Mouse (Mus musculus): ENCODE measurements around the gene 4930432M17Rik. TPM values are rescaled to one million over a fixed set of nuclear protein-coding genes. Genes with fewer than 3 reads are reported as not detected.

4930432M17Rik gene
- polyA plus RNA-seq, 1 experiment from 2014 or later = not detected

- H3K4me2 ChIP-seq (ENCODE audit: low read depth, low read length, severe bottlenecking) = no peak overlapping the region
- H3K4me1 ChIP-seq (replicated peaks; ENCODE audit: control insufficient read depth, insufficient read depth, low read length) = no peaks in the 10 kb centered on the region
- no peak overlapping the region for H3K9ac ChIP-seq (ENCODE audit: low read length)
- ATAC-seq (replicated peaks; ENCODE audit: low FRiP score) = no peak
- DNase-seq (ENCODE audit: low spot score) = no peak
- H3K27ac ChIP-seq (ENCODE audit: low read depth, low read length) = no peak overlapping the region
- H3K9me3 ChIP-seq (ENCODE audit: control insufficient read depth, low read length) = no peaks in the 10 kb centered on the region
- no peak overlapping the region for H3K4me3 ChIP-seq (ENCODE audit: low read depth, low read length)
- H3K36me3 ChIP-seq (ENCODE audit: control insufficient read depth, insufficient read depth, low read length) = no peaks in the 10 kb centered on the region
- no peaks in the 10 kb centered on the region for H3K27me3 ChIP-seq (ENCODE audit: control insufficient read depth, insufficient read depth, low read length)
- WGBS = 72% methylated on average over 3 of the region's 3 CpGs
Observed at GRCm38 (mm10) chr3:121651710-121652109, 18.9 kb upstream of the 4930432M17Rik start.

GRCm38 (mm10) chr3:121652186-121652585, 18.4 kb upstream of the 4930432M17Rik start:
- Histone ChIP-seq H3K4me1 (replicated peaks; ENCODE audit: control insufficient read depth, insufficient read depth, low read length) (no peaks in the 10 kb centered on the region), H3K9ac (ENCODE audit: low read length) (no peak overlapping the region), H3K4me3 (ENCODE audit: low read depth, low read length) (no peak overlapping the region), H3K27me3 (ENCODE audit: control insufficient read depth, insufficient read depth, low read length) (no peaks in the 10 kb centered on the region), H3K9me3 (ENCODE audit: control insufficient read depth, low read length) (no peaks in the 10 kb centered on the region), H3K36me3 (ENCODE audit: control insufficient read depth, insufficient read depth, low read length) (no peaks in the 10 kb centered on the region), H3K27ac (ENCODE audit: low read depth, low read length) (no peak overlapping the region), H3K4me2 (ENCODE audit: low read depth, low read length, severe bottlenecking) (no peak overlapping the region)
- DNase-seq (ENCODE audit: low spot score) (no peak), ATAC-seq (replicated peaks; ENCODE audit: low FRiP score) (no peak)
- WGBS = 83% methylated on average over 1 of the region's 1 CpGs

GRCm38 (mm10) chr3:121656922-121657321, 13.6 kb upstream of the 4930432M17Rik start:
- no peak overlapping the region for H3K4me3 ChIP-seq (ENCODE audit: low read depth, low read length)
- 96% methylated on average over 4 of the region's 4 CpGs for WGBS
- no peaks in the 10 kb centered on the region for H3K36me3 ChIP-seq (ENCODE audit: control insufficient read depth, insufficient read depth, low read length)
- H3K9ac ChIP-seq (ENCODE audit: low read length) = no peak overlapping the region
- no peak overlapping the region for H3K4me2 ChIP-seq (ENCODE audit: low read depth, low read length, severe bottlenecking)
- H3K27ac ChIP-seq (ENCODE audit: low read depth, low read length) = no peak overlapping the region
- no peaks in the 10 kb centered on the region for H3K27me3 ChIP-seq (ENCODE audit: control insufficient read depth, insufficient read depth, low read length)
- H3K4me1 ChIP-seq (replicated peaks; ENCODE audit: control insufficient read depth, insufficient read depth, low read length) = no peaks in the 10 kb centered on the region
- DNase-seq (ENCODE audit: low spot score) (no peak), ATAC-seq (replicated peaks; ENCODE audit: low FRiP score) (no peak)
- no peaks in the 10 kb centered on the region for H3K9me3 ChIP-seq (ENCODE audit: control insufficient read depth, low read length)

GRCm38 (mm10) chr3:121662705-121663469, 7.7 kb upstream of the 4930432M17Rik start:
- H3K27ac ChIP-seq (ENCODE audit: low read depth, low read length) = no peak overlapping the region
- no peaks in the 10 kb centered on the region for H3K4me1 ChIP-seq (replicated peaks; ENCODE audit: control insufficient read depth, insufficient read depth, low read length)
- no peaks in the 10 kb centered on the region for H3K27me3 ChIP-seq (ENCODE audit: control insufficient read depth, insufficient read depth, low read length)
- ATAC-seq (replicated peaks; ENCODE audit: low FRiP score) (no peak), DNase-seq (ENCODE audit: low spot score) (no peak)
- H3K9me3 ChIP-seq (ENCODE audit: control insufficient read depth, low read length) = no peaks in the 10 kb centered on the region
- no peaks in the 10 kb centered on the region for H3K36me3 ChIP-seq (ENCODE audit: control insufficient read depth, insufficient read depth, low read length)
- H3K9ac ChIP-seq (ENCODE audit: low read length) = no peak overlapping the region
- H3K4me2 ChIP-seq (ENCODE audit: low read depth, low read length, severe bottlenecking) = no peak overlapping the region
- WGBS = 54% methylated on average over 4 of the region's 4 CpGs
- H3K4me3 ChIP-seq (ENCODE audit: low read depth, low read length) = no peak overlapping the region

GRCm38 (mm10) chr3:121663470-121663847, 7.1 kb upstream of the 4930432M17Rik start:
- Histone ChIP-seq H3K27ac (ENCODE audit: low read depth, low read length) (no peak overlapping the region), H3K4me1 (replicated peaks; ENCODE audit: control insufficient read depth, insufficient read depth, low read length) (no peaks in the 10 kb centered on the region)
- 96% methylated on average over 9 of the region's 9 CpGs for WGBS

DNA sequence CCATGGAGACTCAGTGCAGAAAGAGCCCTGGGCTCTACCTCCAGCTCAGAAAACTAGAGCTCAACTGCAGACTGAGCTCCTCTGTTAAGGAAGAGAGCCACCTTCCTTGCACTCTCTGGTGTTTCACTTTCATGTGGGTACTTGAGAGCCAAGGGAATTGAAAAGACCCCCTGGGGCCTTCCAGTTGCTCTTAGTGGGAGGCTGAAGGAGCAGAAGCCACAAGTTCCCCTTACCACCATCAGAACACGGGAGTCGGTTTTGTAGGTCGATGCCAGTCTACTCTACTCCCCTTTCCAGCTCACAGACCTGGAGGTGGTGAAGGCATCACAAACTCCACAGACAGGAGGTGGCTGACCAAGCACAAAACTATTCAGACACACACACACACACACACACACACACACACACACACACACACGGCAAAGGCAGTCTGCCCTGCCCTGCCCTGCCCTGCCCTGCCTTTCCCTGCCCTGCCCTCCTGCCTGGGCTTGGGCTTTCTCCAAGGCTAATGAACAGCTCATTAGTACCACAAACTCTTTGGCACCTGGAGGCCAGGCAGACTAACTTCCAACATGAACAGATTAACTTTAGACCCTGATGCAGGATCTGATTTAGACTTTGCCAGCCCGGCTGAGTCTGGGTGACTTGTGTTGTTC, 1.7 kb downstream of the 4930432M17Rik start:
- no peak overlapping the region for H3K4me2 ChIP-seq (ENCODE audit: low read depth, low read length, severe bottlenecking)
- no peak overlapping the region for H3K9ac ChIP-seq (ENCODE audit: low read length)
- DNase-seq (ENCODE audit: low spot score) = no peak
- no peaks in the 10 kb centered on the region for H3K9me3 ChIP-seq (ENCODE audit: control insufficient read depth, low read length)
- WGBS = 86% methylated on average over 5 of the region's 5 CpGs
- no peaks in the 10 kb centered on the region for H3K4me1 ChIP-seq (replicated peaks; ENCODE audit: control insufficient read depth, insufficient read depth, low read length)
- no peak for ATAC-seq (replicated peaks; ENCODE audit: low FRiP score)
- H3K27me3 ChIP-seq (ENCODE audit: control insufficient read depth, insufficient read depth, low read length) = no peaks in the 10 kb centered on the region
- H3K36me3 ChIP-seq (ENCODE audit: control insufficient read depth, insufficient read depth, low read length) = no peaks in the 10 kb centered on the region
- no peak overlapping the region for H3K27ac ChIP-seq (ENCODE audit: low read depth, low read length)
- no peak overlapping the region for H3K4me3 ChIP-seq (ENCODE audit: low read depth, low read length)

More at GRCm38 (mm10) chr3:121663470-121663847, 7.1 kb upstream of the 4930432M17Rik start:
- no peak overlapping the region for H3K9ac ChIP-seq (ENCODE audit: low read length)
- DNase-seq (ENCODE audit: low spot score) = peak; percentile 26
- no peak for ATAC-seq (replicated peaks; ENCODE audit: low FRiP score)
- no peaks in the 10 kb centered on the region for H3K36me3 ChIP-seq (ENCODE audit: control insufficient read depth, insufficient read depth, low read length)
- no peak overlapping the region for H3K4me3 ChIP-seq (ENCODE audit: low read depth, low read length)
- H3K27me3 ChIP-seq (ENCODE audit: control insufficient read depth, insufficient read depth, low read length) = no peaks in the 10 kb centered on the region
- no peak overlapping the region for H3K4me2 ChIP-seq (ENCODE audit: low read depth, low read length, severe bottlenecking)
- no peaks in the 10 kb centered on the region for H3K9me3 ChIP-seq (ENCODE audit: control insufficient read depth, low read length)

DNA sequence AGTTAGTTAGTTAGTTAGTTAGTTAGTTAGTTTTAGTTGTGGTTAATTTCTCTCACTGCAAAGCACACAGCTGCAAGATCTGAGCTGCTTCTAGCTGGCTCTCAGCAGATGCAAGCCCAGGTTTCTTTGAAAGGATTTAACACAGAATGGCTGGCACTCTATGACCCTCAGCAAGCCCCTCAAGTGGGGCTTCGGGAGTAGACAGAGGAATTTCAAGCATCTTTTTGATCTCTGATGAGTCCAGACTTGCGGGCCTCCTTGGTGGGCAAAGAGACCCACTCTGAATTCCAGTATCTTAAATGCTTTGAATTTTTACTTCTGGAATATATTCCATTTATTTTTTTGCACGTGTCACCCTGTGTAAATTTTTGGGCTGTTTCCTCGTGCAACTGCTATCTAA, 8.4 kb downstream of the 4930432M17Rik start:
- Histone ChIP-seq H3K4me3 (ENCODE audit: low read depth, low read length) (no peak overlapping the region), H3K9ac (ENCODE audit: low read length) (no peak overlapping the region), H3K36me3 (ENCODE audit: control insufficient read depth, insufficient read depth, low read length) (no peaks in the 10 kb centered on the region), H3K27me3 (ENCODE audit: control insufficient read depth, insufficient read depth, low read length) (no peaks in the 10 kb centered on the region), H3K4me1 (replicated peaks; ENCODE audit: control insufficient read depth, insufficient read depth, low read length) (no peaks in the 10 kb centered on the region), H3K4me2 (ENCODE audit: low read depth, low read length, severe bottlenecking) (no peak overlapping the region), H3K27ac (ENCODE audit: low read depth, low read length) (no peak overlapping the region), H3K9me3 (ENCODE audit: control insufficient read depth, low read length) (no peaks in the 10 kb centered on the region)
- ATAC-seq (replicated peaks; ENCODE audit: low FRiP score) (no peak; the same call in 1 of the 2 replicates), DNase-seq (ENCODE audit: low spot score) (no peak)
- WGBS = 38% methylated on average over 4 of the region's 4 CpGs

DNA sequence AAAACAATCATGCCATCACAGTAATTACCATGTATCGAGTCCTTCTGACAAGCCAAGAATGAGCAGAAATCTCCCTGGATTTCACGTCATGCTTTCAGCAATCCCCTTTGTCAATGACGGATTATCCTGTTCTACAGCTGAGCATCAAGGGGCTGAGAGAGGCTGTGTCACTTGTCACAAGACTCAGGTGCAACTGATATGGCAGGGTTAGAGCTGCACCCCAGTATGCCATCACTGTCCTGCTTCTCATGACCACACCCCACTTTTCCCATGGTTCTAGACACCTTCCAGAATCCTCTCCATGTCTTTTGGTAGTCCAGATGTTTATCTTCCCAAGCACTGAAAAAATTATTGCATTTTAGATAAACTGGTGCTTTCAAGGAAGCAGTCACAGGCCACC, 8.9 kb downstream of the 4930432M17Rik start:
- 37% methylated on average over 3 of the region's 3 CpGs for WGBS
- Histone ChIP-seq H3K36me3 (ENCODE audit: control insufficient read depth, insufficient read depth, low read length) (no peaks in the 10 kb centered on the region), H3K27me3 (ENCODE audit: control insufficient read depth, insufficient read depth, low read length) (no peaks in the 10 kb centered on the region), H3K4me3 (ENCODE audit: low read depth, low read length) (no peak overlapping the region), H3K4me1 (replicated peaks; ENCODE audit: control insufficient read depth, insufficient read depth, low read length) (no peaks in the 10 kb centered on the region), H3K9ac (ENCODE audit: low read length) (no peak overlapping the region), H3K9me3 (ENCODE audit: control insufficient read depth, low read length) (no peaks in the 10 kb centered on the region), H3K27ac (ENCODE audit: low read depth, low read length) (no peak overlapping the region), H3K4me2 (ENCODE audit: low read depth, low read length, severe bottlenecking) (no peak overlapping the region)
- ATAC-seq (replicated peaks; ENCODE audit: low FRiP score) = no peak
- no peak for DNase-seq (ENCODE audit: low spot score)

DNA sequence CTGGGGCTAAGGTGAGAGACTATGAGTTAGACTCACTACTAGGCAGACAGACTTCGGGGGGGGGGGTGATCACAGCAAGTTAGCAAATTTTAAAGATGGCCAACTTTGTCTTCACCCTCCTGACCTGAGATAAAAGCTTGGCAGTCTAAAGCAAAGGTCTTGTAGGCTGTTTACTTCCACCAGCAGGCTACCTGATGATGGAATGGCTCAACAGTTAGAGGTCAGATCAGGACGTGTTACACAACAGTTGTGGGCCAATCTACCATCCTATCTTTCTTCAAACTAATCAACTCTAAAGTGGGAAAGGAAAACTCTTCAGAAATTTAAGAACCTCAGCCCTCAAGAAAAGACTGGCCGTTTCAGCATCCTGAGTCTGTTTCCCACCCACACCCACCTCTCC, 9.6 kb downstream of the 4930432M17Rik start:
- H3K9ac ChIP-seq (ENCODE audit: low read length) = no peak overlapping the region
- no peaks in the 10 kb centered on the region for H3K36me3 ChIP-seq (ENCODE audit: control insufficient read depth, insufficient read depth, low read length)
- H3K9me3 ChIP-seq (ENCODE audit: control insufficient read depth, low read length) = no peaks in the 10 kb centered on the region
- H3K27ac ChIP-seq (ENCODE audit: low read depth, low read length) = no peak overlapping the region
- 82% methylated on average over 3 of the region's 3 CpGs for WGBS
- DNase-seq (ENCODE audit: low spot score) (no peak), ATAC-seq (replicated peaks; ENCODE audit: low FRiP score) (no peak)
- H3K4me2 ChIP-seq (ENCODE audit: low read depth, low read length, severe bottlenecking) = no peak overlapping the region
- no peaks in the 10 kb centered on the region for H3K27me3 ChIP-seq (ENCODE audit: control insufficient read depth, insufficient read depth, low read length)
- no peaks in the 10 kb centered on the region for H3K4me1 ChIP-seq (replicated peaks; ENCODE audit: control insufficient read depth, insufficient read depth, low read length)
- H3K4me3 ChIP-seq (ENCODE audit: low read depth, low read length) = no peak overlapping the region

Data from forebrain, embryonic 11.5 days (tissue).